Mouse (Mus musculus) testis, adult 2 months (tissue): Measurements from ENCODE around the gene Ctu1.

ENCODE experiments used
- CTCF ChIP-seq: fragments of 200-500 bp; IDR thresholded peaks from 2 replicates; pipeline ENCODE4 v1.5.1; 2012; ENCODE audit warnings: low read depth, mild to moderate bottlenecking, inconsistent platforms, low read length, moderate library complexity; ENCODE audit not compliant: control insufficient read depth, insufficient read depth, insufficient replicate concordance
- POLR2A ChIP-seq: fragments of 200-500 bp; IDR thresholded peaks from 2 replicates; pipeline ENCODE4 v1.6.1; 2012; ENCODE audit warnings: low read depth, mild to moderate bottlenecking, inconsistent platforms, low read length, moderate library complexity; ENCODE audit not compliant: control insufficient read depth

GRCm38 (mm10) chr7:43690118-43690517, 18.3 kb downstream of the Ctu1 start, which contains the start of gene Klk14:
- no peak for TF ChIP-seq CTCF
- TF ChIP-seq POLR2A, result no peak
